Mouse (Mus musculus): Measurements from ENCODE around the gene Fscn2. TPM values are rescaled to one million over a fixed set of nuclear protein-coding genes. Genes with fewer than 3 reads are reported as not detected.

Fscn2 gene
- 1 to 10 TPM in 1 of 2 experiments, under 1 TPM in 1; 0.47 to 1.1 TPM for polyA plus RNA-seq (2017; shearing (Covaris generic))

GRCm38 (mm10) chr11:120361295-120361694 is at the start of gene Fscn2:
Gene Fscn2, plus strand, starts transcription at chr11:120361534.
- no peak for ATAC-seq

- no peak for ATAC-seq
These were observed 49.8 kb upstream of the Fscn2 start for GRCm38 (mm10) chr11:120311561-120311960.

- ATAC-seq, result no peak
These were observed 49.3 kb upstream of the Fscn2 start for GRCm38 (mm10) chr11:120312069-120312468.

- ATAC-seq, result no peak
These were observed 47.2 kb upstream of the Fscn2 start for GRCm38 (mm10) chr11:120313906-120314685.

GRCm38 (mm10) chr11:120314721-120315415 is 46.5 kb upstream of the Fscn2 start:
- ATAC-seq, result no peak

- no peak for ATAC-seq
These were observed 45.9 kb upstream of the Fscn2 start for GRCm38 (mm10) chr11:120315416-120315761.

- ATAC-seq, result peak; percentile 98
These were observed 45.3 kb upstream of the Fscn2 start for GRCm38 (mm10) chr11:120315832-120316689.

GRCm38 (mm10) chr11:120316690-120317254 is 44.6 kb upstream of the Fscn2 start:
- ATAC-seq, result no peak

- ATAC-seq, result no peak
These were observed 43.9 kb upstream of the Fscn2 start for GRCm38 (mm10) chr11:120317456-120317855.

- no peak for ATAC-seq
These were observed 42.0 kb upstream of the Fscn2 start for GRCm38 (mm10) chr11:120319310-120319709.

- no peak for ATAC-seq
These were observed 41.2 kb upstream of the Fscn2 start for GRCm38 (mm10) chr11:120320156-120320555.

GRCm38 (mm10) chr11:120335431-120336021 is 25.8 kb upstream of the Fscn2 start:
- ATAC-seq, result no peak

- no peak for ATAC-seq
These were observed 23.9 kb upstream of the Fscn2 start for GRCm38 (mm10) chr11:120337447-120337846.

GRCm38 (mm10) chr11:120338786-120339185 is 22.5 kb upstream of the Fscn2 start:
- ATAC-seq, result no peak

- ATAC-seq, result no peak
These were observed 21.3 kb upstream of the Fscn2 start for GRCm38 (mm10) chr11:120339978-120340513.

GRCm38 (mm10) chr11:120341661-120342060 is 19.7 kb upstream of the Fscn2 start:
- no peak for ATAC-seq

GRCm38 (mm10) chr11:120342656-120343160 is 18.6 kb upstream of the Fscn2 start:
- ATAC-seq, result no peak

GRCm38 (mm10) chr11:120343519-120344309 is 17.6 kb upstream of the Fscn2 start:
- ATAC-seq, result no peak

- no peak for ATAC-seq
These were observed 16.9 kb upstream of the Fscn2 start for GRCm38 (mm10) chr11:120344310-120344920.

- no peak for ATAC-seq
These were observed 16.2 kb upstream of the Fscn2 start for GRCm38 (mm10) chr11:120345067-120345681.
